12 mouse cellular contexts compared by ENCODE assay signal in the genomic region with DNA sequence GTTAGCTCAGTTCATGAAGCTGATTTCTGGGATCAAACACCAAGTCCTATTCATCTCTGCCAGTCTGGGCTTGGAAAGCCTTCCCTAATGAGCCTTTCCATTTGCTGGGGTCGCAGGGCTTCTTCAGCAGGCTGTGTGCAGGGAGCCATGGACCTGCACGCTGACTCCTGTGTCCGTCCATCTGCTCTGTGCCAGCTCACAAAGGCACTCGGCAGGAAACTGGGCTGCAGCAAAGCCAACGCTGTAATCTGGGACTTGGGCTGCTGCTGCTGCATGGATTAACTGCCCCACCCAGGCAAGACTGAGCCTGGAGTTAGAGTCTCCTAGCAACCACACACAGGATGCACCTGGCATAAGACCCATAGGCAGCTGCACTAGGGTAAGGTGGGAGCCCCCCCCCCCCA. TPM values are rescaled to one million over a fixed set of nuclear protein-coding genes. Genes with fewer than 3 reads are reported as not detected.
DNase-seq lines count a peak whose midpoint lies in the region; ATAC-seq and TF ChIP-seq lines count a peak whose summit lies in the region.
"Had no signal": no experiment of that assay in that cellular context is flagged by ENCODE, and none has a peak within 500 bp of the region (broad histone marks: within the 10 kb centered on the region; RNA-seq: fewer than 3 reads in every experiment).

No protein-coding gene starts in this region.

- H3K9ac ChIP-seq in embryonic facial prominence, embryonic 14.5 days (ENCODE audit: low read depth, low read length), result no peak overlapping the region
- H3K9ac ChIP-seq in hindbrain, postnatal 0 days (replicated peaks; ENCODE audit: low read length), result no peak overlapping the region
- H3K9ac ChIP-seq in neural tube, embryonic 12.5 days, result no peak overlapping the region
- no peak overlapping the region for H3K9ac ChIP-seq in intestine, postnatal 0 days (ENCODE audit: low read depth, low read length)

- no peak overlapping the region for H3K4me2 ChIP-seq in embryonic facial prominence, embryonic 14.5 days (ENCODE audit: low read depth, low read length)
- no peak overlapping the region for H3K4me2 ChIP-seq in hindbrain, postnatal 0 days (ENCODE audit: low read depth, low read length)
- no peak overlapping the region for H3K4me2 ChIP-seq in neural tube, embryonic 12.5 days (replicated peaks)
- no peak overlapping the region for H3K4me2 ChIP-seq in intestine, postnatal 0 days (replicated peaks; ENCODE audit: low read depth)

- no peaks in the 10 kb centered on the region for H3K9me3 ChIP-seq in embryonic facial prominence, embryonic 14.5 days (ENCODE audit: control insufficient read depth, low read length)
- no peaks in the 10 kb centered on the region for H3K9me3 ChIP-seq in hindbrain, postnatal 0 days (ENCODE audit: low read length)
- H3K9me3 ChIP-seq in neural tube, embryonic 12.5 days, result no peaks in the 10 kb centered on the region
- H3K9me3 ChIP-seq in intestine, postnatal 0 days (ENCODE audit: control insufficient read depth), result no peaks in the 10 kb centered on the region

- H3K36me3 ChIP-seq in embryonic facial prominence, embryonic 14.5 days (ENCODE audit: control insufficient read depth, insufficient read depth, low read length), result peaks cover 11% of the 10 kb centered on the region
- peaks cover 10% of the 10 kb centered on the region for H3K36me3 ChIP-seq in hindbrain, postnatal 0 days (ENCODE audit: insufficient read depth, low read length)
- H3K36me3 ChIP-seq in neural tube, embryonic 12.5 days, result peaks cover 10% of the 10 kb centered on the region
- H3K36me3 ChIP-seq in intestine, postnatal 0 days (ENCODE audit: control insufficient read depth, insufficient read depth), result peaks cover 13% of the 10 kb centered on the region

- peak; percentile 38 to 49 for DNase-seq in cerebellum, adult 2 months
- no peak for DNase-seq in cerebellum, adult 9-11 months
- DNase-seq in embryonic facial prominence, embryonic 14.5 days (ENCODE audit: low spot score), result peak; percentile 39
- peak; percentile 60 for DNase-seq in hindbrain, postnatal 0 days (ENCODE audit: low spot score)
- DNase-seq in gastrocnemius, postnatal 25 days, result no peak
- no peak for DNase-seq in lung, adult 2 months
- DNase-seq: adrenal gland, postnatal 36 days; gastrocnemius, postnatal 36 days; lung, postnatal 14 days had no signal

- no peak for TF ChIP-seq POLR2A in cerebellum, adult 2 months (IDR thresholded peaks at IDR 0.05; ENCODE audit: borderline replicate concordance, insufficient read depth, low read length)
- TF ChIP-seq POLR2A in lung, adult 2 months (IDR thresholded peaks at IDR 0.05; ENCODE audit: borderline replicate concordance, extremely low read depth, low read depth, low read length), result no peak

- no peak for TF ChIP-seq CTCF in cerebellum, adult 2 months (IDR thresholded peaks at IDR 0.05; ENCODE audit: borderline replicate concordance, insufficient read depth, low read depth, low read length)
- no peak for TF ChIP-seq CTCF in hindbrain, postnatal 0 days (IDR thresholded peaks at IDR 0.05; ENCODE audit: low read depth)
- no peak for TF ChIP-seq CTCF in intestine, postnatal 0 days (IDR thresholded peaks at IDR 0.05; ENCODE audit: low read depth)
- no peak for TF ChIP-seq CTCF in lung, adult 2 months (IDR thresholded peaks at IDR 0.05; ENCODE audit: insufficient read depth, low read length)

- no peak overlapping the region for H3K27ac ChIP-seq in cerebellum, adult 2 months (ENCODE audit: insufficient read depth, low read length)
- no peak overlapping the region for H3K27ac ChIP-seq in embryonic facial prominence, embryonic 14.5 days (replicated peaks; ENCODE audit: low read depth, low read length)
- H3K27ac ChIP-seq in hindbrain, postnatal 0 days, result peak overlapping the region; percentile 56
- 0 out of 2 replicates have a peak overlapping the region, but pooled peaks have one; percentile 26 for H3K27ac ChIP-seq in neural tube, embryonic 12.5 days
- H3K27ac ChIP-seq in intestine, postnatal 0 days (ENCODE audit: low read depth, low read length), result no peak overlapping the region
- H3K27ac ChIP-seq: layer of hippocampus, adult 2 months had no signal

- no peaks in the 10 kb centered on the region for H3K27me3 ChIP-seq in cerebellum, adult 2 months (ENCODE audit: control insufficient read depth, insufficient read depth, low read length)
- no peaks in the 10 kb centered on the region for H3K27me3 ChIP-seq in embryonic facial prominence, embryonic 14.5 days (replicated peaks; ENCODE audit: control insufficient read depth, insufficient read depth, low read length)
- H3K27me3 ChIP-seq in hindbrain, postnatal 0 days (ENCODE audit: insufficient read depth, low read length), result no peaks in the 10 kb centered on the region
- no peaks in the 10 kb centered on the region; the same call in 1 of the 2 replicates for H3K27me3 ChIP-seq in neural tube, embryonic 12.5 days (replicated peaks)
- H3K27me3 ChIP-seq in intestine, postnatal 0 days (replicated peaks; ENCODE audit: control insufficient read depth, insufficient read depth, low read length), result no peaks in the 10 kb centered on the region

- H3K4me1 ChIP-seq in cerebellum, adult 2 months (ENCODE audit: control insufficient read depth, insufficient read depth, low read length), result peaks cover 24% of the 10 kb centered on the region
- peaks cover 6% of the 10 kb centered on the region; the same call in 1 of the 2 replicates for H3K4me1 ChIP-seq in embryonic facial prominence, embryonic 14.5 days (ENCODE audit: control insufficient read depth, insufficient read depth, low read length)
- peaks cover 10% of the 10 kb centered on the region for H3K4me1 ChIP-seq in hindbrain, postnatal 0 days (ENCODE audit: insufficient read depth, low read length)
- peaks cover 35% of the 10 kb centered on the region for H3K4me1 ChIP-seq in neural tube, embryonic 12.5 days
- no peaks in the 10 kb centered on the region for H3K4me1 ChIP-seq in intestine, postnatal 0 days (replicated peaks; ENCODE audit: control insufficient read depth, insufficient read depth, low read length)
- peaks cover 30% of the 10 kb centered on the region for H3K4me1 ChIP-seq in lung, adult 2 months (ENCODE audit: control insufficient read depth, insufficient read depth, low read length)

- 7% methylated on average over 5 of the region's 5 CpGs for WGBS in cerebellum, adult 2 months
- WGBS in embryonic facial prominence, embryonic 14.5 days, result 39% methylated on average over 5 of the region's 5 CpGs
- WGBS in hindbrain, postnatal 0 days, result 13% methylated on average over 5 of the region's 5 CpGs
- WGBS in neural tube, embryonic 12.5 days, result 14% methylated on average over 5 of the region's 5 CpGs
- WGBS in intestine, postnatal 0 days, result 59% methylated on average over 5 of the region's 5 CpGs
- 41% methylated on average over 5 of the region's 5 CpGs for WGBS in lung, adult 2 months

- no peak overlapping the region for H3K4me3 ChIP-seq in cerebellum, adult 2 months (replicated peaks; ENCODE audit: insufficient read depth, low read depth, low read length)
- H3K4me3 ChIP-seq in embryonic facial prominence, embryonic 14.5 days (ENCODE audit: low read depth, low read length), result no peak overlapping the region
- no peak overlapping the region for H3K4me3 ChIP-seq in hindbrain, postnatal 0 days (ENCODE audit: low read length)
- no peak overlapping the region for H3K4me3 ChIP-seq in neural tube, embryonic 12.5 days
- no peak overlapping the region for H3K4me3 ChIP-seq in intestine, postnatal 0 days (ENCODE audit: low read depth, low read length)
- no peak overlapping the region for H3K4me3 ChIP-seq in lung, adult 2 months (replicated peaks; ENCODE audit: extremely low read depth, low read depth, low read length)
- H3K4me3 ChIP-seq: layer of hippocampus, adult 2 months had no signal

- ATAC-seq in embryonic facial prominence, embryonic 14.5 days (ENCODE audit: low read depth), result peak; percentile 38; the same call in 1 of the 2 replicates
- no peak for ATAC-seq in hindbrain, postnatal 0 days
- peak; percentile 35; the same call in 1 of the 2 replicates for ATAC-seq in neural tube, embryonic 12.5 days (ENCODE audit: low FRiP score, low read depth)
- ATAC-seq in intestine, postnatal 0 days, result no peak

RNA-seq across cellular contexts. Expression of a gene that starts 16.2 kb away (rescaled TPM):
- polyA plus RNA-seq in cerebellum, adult 2 months (2012; rRNA removed), result 226 and 243 TPM in 2 replicates
- 24.0 and 28.4 TPM in 2 replicates for polyA plus RNA-seq in embryonic facial prominence, embryonic 14.5 days (2014; fragmentation: Nextera tagmentation; extraction: Ambion mirVana)
- 48.1 and 69.1 TPM in 2 replicates for total RNA-seq in hindbrain, postnatal 0 days (2014; rRNA removed)
- 15.1 and 16.2 TPM in 2 replicates for polyA plus RNA-seq in hindbrain, postnatal 0 days (2015; fragmentation: Nextera tagmentation; extraction: Ambion mirVana)
- polyA plus RNA-seq in neural tube, embryonic 12.5 days (2016; fragmentation: Nextera tagmentation; extraction: Ambion mirVana), result 31.0 and 36.2 TPM in 2 replicates
- 18.0 and 19.6 TPM in 2 replicates for polyA plus RNA-seq in intestine, postnatal 0 days (2015; fragmentation: Nextera tagmentation; extraction: Ambion mirVana)
- 100 to 1,000 TPM; 191 to 205 TPM for total RNA-seq in gastrocnemius, postnatal 25 days (2021)
- 193 and 235 TPM in 2 replicates for polyA plus RNA-seq in lung, adult 2 months (2012; rRNA removed)

RNA-seq across cellular contexts. Expression of a gene that starts 22.2 kb away (rescaled TPM):
- 154 and 156 TPM in 2 replicates for polyA plus RNA-seq in cerebellum, adult 2 months (2012; rRNA removed)
- 88.8 and 91.4 TPM in 2 replicates for polyA plus RNA-seq in embryonic facial prominence, embryonic 14.5 days (2014; fragmentation: Nextera tagmentation; extraction: Ambion mirVana)
- 36.8 and 44.3 TPM in 2 replicates for total RNA-seq in hindbrain, postnatal 0 days (2014; rRNA removed)
- 101 and 115 TPM in 2 replicates for polyA plus RNA-seq in hindbrain, postnatal 0 days (2015; fragmentation: Nextera tagmentation; extraction: Ambion mirVana)
- polyA plus RNA-seq in neural tube, embryonic 12.5 days (2016; fragmentation: Nextera tagmentation; extraction: Ambion mirVana), result 138 and 152 TPM in 2 replicates
- polyA plus RNA-seq in intestine, postnatal 0 days (2015; fragmentation: Nextera tagmentation; extraction: Ambion mirVana), result 52.4 and 60.1 TPM in 2 replicates
- total RNA-seq in gastrocnemius, postnatal 25 days (2021), result 10 to 100 TPM; 33.9 to 36.3 TPM
- polyA plus RNA-seq in lung, adult 2 months (2012; rRNA removed), result 10.0 and 16.1 TPM in 2 replicates

RNA-seq across cellular contexts. Expression of a gene that starts 48.8 kb away (rescaled TPM):
- polyA plus RNA-seq in cerebellum, adult 2 months (2012; rRNA removed), result 0.64 and 0.71 TPM in 2 replicates
- polyA plus RNA-seq in embryonic facial prominence, embryonic 14.5 days (2014; fragmentation: Nextera tagmentation; extraction: Ambion mirVana), result 1.3 and 2.2 TPM in 2 replicates
- total RNA-seq in hindbrain, postnatal 0 days (2014; rRNA removed), result 4.5 and 4.7 TPM in 2 replicates
- polyA plus RNA-seq in hindbrain, postnatal 0 days (2015; fragmentation: Nextera tagmentation; extraction: Ambion mirVana), result 1.0 and 1.8 TPM in 2 replicates
- 0.52 and 1.0 TPM in 2 replicates for polyA plus RNA-seq in neural tube, embryonic 12.5 days (2016; fragmentation: Nextera tagmentation; extraction: Ambion mirVana)
- 3.2 and 3.9 TPM in 2 replicates for polyA plus RNA-seq in intestine, postnatal 0 days (2015; fragmentation: Nextera tagmentation; extraction: Ambion mirVana)
- under 1 TPM; 0.90 to 0.94 TPM for total RNA-seq in gastrocnemius, postnatal 25 days (2021)
- polyA plus RNA-seq in lung, adult 2 months (2012; rRNA removed), result 47.6 and 57.9 TPM in 2 replicates

Comparison
In these comparisons a context has a peak if more than half of its experiments do, and no peak if none do; other contexts are left out.
1. DNase-seq: peak in cerebellum, adult 2 months (2 of 2), embryonic facial prominence, embryonic 14.5 days (single experiment) and hindbrain, postnatal 0 days (single experiment); none in cerebellum, adult 9-11 months (single experiment), gastrocnemius, postnatal 25 days (single experiment) and lung, adult 2 months (single experiment).
2. H3K27ac ChIP-seq: peak in hindbrain, postnatal 0 days (single experiment) and neural tube, embryonic 12.5 days (single experiment); none in cerebellum, adult 2 months (single experiment), embryonic facial prominence, embryonic 14.5 days (single experiment) and intestine, postnatal 0 days (single experiment).
3. ATAC-seq: peak in embryonic facial prominence, embryonic 14.5 days (single experiment) and neural tube, embryonic 12.5 days (single experiment); none in hindbrain, postnatal 0 days (single experiment) and intestine, postnatal 0 days (single experiment).